8 mouse cellular contexts compared by ENCODE assay signal in the genomic region with DNA sequence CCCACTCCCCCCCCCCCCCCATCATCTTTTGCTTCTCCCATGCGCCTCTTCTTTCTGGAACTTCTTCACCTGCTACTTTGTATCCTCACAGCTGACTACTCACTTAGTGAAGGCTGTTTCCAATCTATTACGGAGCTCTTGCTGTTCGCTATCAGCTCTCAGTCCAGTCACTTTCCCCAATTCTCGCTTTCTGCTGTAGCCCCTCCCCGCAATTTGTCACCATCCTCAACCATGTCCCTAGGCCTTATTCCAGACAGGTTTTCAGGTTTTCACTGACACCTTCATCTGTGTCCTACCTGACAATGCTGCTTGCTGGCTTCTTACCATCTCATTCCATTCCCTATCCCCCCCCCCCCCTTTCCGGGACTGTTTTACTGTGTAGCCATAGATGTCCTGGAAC. TPM values are rescaled to one million over a fixed set of nuclear protein-coding genes. Genes with fewer than 3 reads are reported as not detected.
A peak's percentile ranks its signal among the peaks of the same experiment; 100 is the strongest.
DNase-seq lines count a peak whose midpoint lies in the region; ATAC-seq and TF ChIP-seq lines count a peak whose summit lies in the region.
"Had no signal": no experiment of that assay in that cellular context is flagged by ENCODE, and none has a peak within 500 bp of the region (broad histone marks: within the 10 kb centered on the region; RNA-seq: fewer than 3 reads in every experiment).

No protein-coding gene starts in this region.

- H3K4me3 ChIP-seq in liver, embryonic 11.5 days (ENCODE audit: low read depth, low read length) = peak overlapping the region; percentile 99
- peak overlapping the region; percentile 94 for H3K4me3 ChIP-seq in forebrain, embryonic 10.5 days
- H3K4me3 ChIP-seq in intestine, postnatal 0 days (ENCODE audit: low read depth, low read length) = peak overlapping the region; percentile 89
- peak overlapping the region; percentile 97 for H3K4me3 ChIP-seq in neural tube, embryonic 15.5 days (replicated peaks)

- peak overlapping the region; percentile 85 for H3K4me2 ChIP-seq in liver, embryonic 11.5 days
- peak overlapping the region; percentile 67 for H3K4me2 ChIP-seq in intestine, postnatal 0 days (replicated peaks; ENCODE audit: low read depth)
- peak overlapping the region; percentile 79 for H3K4me2 ChIP-seq in neural tube, embryonic 15.5 days

- no peak for TF ChIP-seq CTCF in intestine, postnatal 0 days (IDR thresholded peaks at IDR 0.05; ENCODE audit: low read depth)

- peak overlapping the region; percentile 98 for H3K27ac ChIP-seq in liver, embryonic 11.5 days (ENCODE audit: low read depth, low read length)
- peak overlapping the region; percentile 98 for H3K27ac ChIP-seq in forebrain, embryonic 10.5 days
- no peak overlapping the region for H3K27ac ChIP-seq in intestine, postnatal 0 days (ENCODE audit: low read depth, low read length)
- peak overlapping the region; percentile 92 for H3K27ac ChIP-seq in neural tube, embryonic 15.5 days (replicated peaks)

- H3K9ac ChIP-seq in liver, embryonic 11.5 days (ENCODE audit: low read depth, low read length) = peak overlapping the region; percentile 99
- H3K9ac ChIP-seq in intestine, postnatal 0 days (ENCODE audit: low read depth, low read length) = 0 out of 2 replicates have a peak overlapping the region, but pooled peaks have one; percentile 97
- H3K9ac ChIP-seq in neural tube, embryonic 15.5 days (replicated peaks) = peak overlapping the region; percentile 99

- H3K36me3 ChIP-seq in liver, embryonic 11.5 days (ENCODE audit: control insufficient read depth, insufficient read depth, low read length) = peaks cover 6% of the 10 kb centered on the region; the same call in 1 of the 2 replicates
- peaks cover 23% of the 10 kb centered on the region for H3K36me3 ChIP-seq in forebrain, embryonic 10.5 days (replicated peaks)
- H3K36me3 ChIP-seq in intestine, postnatal 0 days (ENCODE audit: control insufficient read depth, insufficient read depth) = peaks cover 7% of the 10 kb centered on the region; the same call in 1 of the 2 replicates
- H3K36me3 ChIP-seq in neural tube, embryonic 15.5 days = peaks cover 14% of the 10 kb centered on the region

- H3K27me3 ChIP-seq in liver, embryonic 11.5 days (replicated peaks; ENCODE audit: control insufficient read depth, insufficient read depth, low read length) = no peaks in the 10 kb centered on the region
- H3K27me3 ChIP-seq in forebrain, embryonic 10.5 days (ENCODE audit: poor library complexity, severe bottlenecking) = no peaks in the 10 kb centered on the region
- no peaks in the 10 kb centered on the region for H3K27me3 ChIP-seq in intestine, postnatal 0 days (replicated peaks; ENCODE audit: control insufficient read depth, insufficient read depth, low read length)
- H3K27me3 ChIP-seq in neural tube, embryonic 15.5 days (replicated peaks) = no peaks in the 10 kb centered on the region

- no peak for ATAC-seq in liver, embryonic 11.5 days (replicated peaks; ENCODE audit: low FRiP score)
- no peak for ATAC-seq in intestine, postnatal 0 days
- 0 out of 2 replicates have a peak, but pooled peaks have one; percentile 7 for ATAC-seq in neural tube, embryonic 15.5 days (ENCODE audit: low FRiP score)
- ATAC-seq in monocyte, adult 5-6 weeks (replicated peaks; ENCODE audit: insufficient number of reproducible peaks, low FRiP score, low TSS enrichment, poor library complexity, severe bottlenecking) = no peak

- H3K4me1 ChIP-seq in liver, embryonic 11.5 days (replicated peaks; ENCODE audit: control insufficient read depth, insufficient read depth, low read length) = peaks cover 32% of the 10 kb centered on the region
- peaks cover 29% of the 10 kb centered on the region for H3K4me1 ChIP-seq in forebrain, embryonic 10.5 days
- no peaks in the 10 kb centered on the region for H3K4me1 ChIP-seq in intestine, postnatal 0 days (replicated peaks; ENCODE audit: control insufficient read depth, insufficient read depth, low read length)
- peaks cover 45% of the 10 kb centered on the region for H3K4me1 ChIP-seq in neural tube, embryonic 15.5 days

- DNase-seq in liver, embryonic 11.5 days (ENCODE audit: low spot score) = no peak
- no peak for DNase-seq in liver
- no peak for DNase-seq in forebrain, embryonic 10.5 days (ENCODE audit: extremely low spot score, low spot score)
- no peak for DNase-seq in adrenal gland, postnatal 25 days
- DNase-seq: kidney, adult 18-20 months had no signal

- H3K9me3 ChIP-seq in liver, embryonic 11.5 days (ENCODE audit: control insufficient read depth, low read length) = no peaks in the 10 kb centered on the region
- peaks cover 3% of the 10 kb centered on the region; the same call in 1 of the 2 replicates for H3K9me3 ChIP-seq in forebrain, embryonic 10.5 days
- H3K9me3 ChIP-seq in intestine, postnatal 0 days (ENCODE audit: control insufficient read depth) = no peaks in the 10 kb centered on the region
- H3K9me3 ChIP-seq in neural tube, embryonic 15.5 days (replicated peaks) = no peaks in the 10 kb centered on the region

- 59% methylated on average over 6 of the region's 6 CpGs for WGBS in liver, embryonic 11.5 days
- WGBS in forebrain, embryonic 10.5 days = 60% methylated on average over 6 of the region's 6 CpGs
- 71% methylated on average over 6 of the region's 6 CpGs for WGBS in intestine, postnatal 0 days
- WGBS in neural tube, embryonic 15.5 days = 37% methylated on average over 6 of the region's 6 CpGs

RNA-seq across cellular contexts. Expression of a gene that starts 1.1 kb away (rescaled TPM):
- 25.0 and 31.6 TPM in 2 replicates for polyA plus RNA-seq in liver, embryonic 11.5 days (2014; fragmentation: Nextera tagmentation; extraction: Ambion mirVana)
- 24.2 and 28.8 TPM in 2 replicates for polyA plus RNA-seq in forebrain, embryonic 10.5 days (2016; fragmentation: Nextera tagmentation; extraction: Ambion mirVana)
- 17.7 and 21.3 TPM in 2 replicates for polyA plus RNA-seq in intestine, postnatal 0 days (2015; fragmentation: Nextera tagmentation; extraction: Ambion mirVana)
- polyA plus RNA-seq in neural tube, embryonic 15.5 days (2015; fragmentation: Nextera tagmentation; extraction: Ambion mirVana) = 62.8 and 67.7 TPM in 2 replicates
- total RNA-seq in adrenal gland, postnatal 25 days (2021) = 43.3 and 45.8 TPM in 2 replicates
- total RNA-seq in monocyte, adult 5-6 weeks (2017) = 16.8 to 32.5 TPM (median 19.4 TPM) in 3 replicates

RNA-seq across cellular contexts. Expression of a gene that starts 16.2 kb away (rescaled TPM):
- polyA plus RNA-seq in liver, embryonic 11.5 days (2014; fragmentation: Nextera tagmentation; extraction: Ambion mirVana) = 9.5 and 10.5 TPM in 2 replicates
- 26.4 and 27.7 TPM in 2 replicates for polyA plus RNA-seq in forebrain, embryonic 10.5 days (2016; fragmentation: Nextera tagmentation; extraction: Ambion mirVana)
- 3.2 and 3.4 TPM in 2 replicates for polyA plus RNA-seq in intestine, postnatal 0 days (2015; fragmentation: Nextera tagmentation; extraction: Ambion mirVana)
- polyA plus RNA-seq in neural tube, embryonic 15.5 days (2015; fragmentation: Nextera tagmentation; extraction: Ambion mirVana) = 77.2 and 91.0 TPM in 2 replicates
- 5.7 and 9.1 TPM in 2 replicates for total RNA-seq in adrenal gland, postnatal 25 days (2021)
- 2.1 to 3.1 TPM (median 2.7 TPM) in 3 replicates for total RNA-seq in monocyte, adult 5-6 weeks (2017)

RNA-seq across cellular contexts. Expression of a gene that starts 31.9 kb away (rescaled TPM):
- 70.5 and 78.3 TPM in 2 replicates for polyA plus RNA-seq in liver, embryonic 11.5 days (2014; fragmentation: Nextera tagmentation; extraction: Ambion mirVana)
- polyA plus RNA-seq in forebrain, embryonic 10.5 days (2016; fragmentation: Nextera tagmentation; extraction: Ambion mirVana) = 144 and 155 TPM in 2 replicates
- 71.5 and 74.0 TPM in 2 replicates for polyA plus RNA-seq in intestine, postnatal 0 days (2015; fragmentation: Nextera tagmentation; extraction: Ambion mirVana)
- polyA plus RNA-seq in neural tube, embryonic 15.5 days (2015; fragmentation: Nextera tagmentation; extraction: Ambion mirVana) = 69.4 and 72.3 TPM in 2 replicates
- 121 and 144 TPM in 2 replicates for total RNA-seq in adrenal gland, postnatal 25 days (2021)
- total RNA-seq in monocyte, adult 5-6 weeks (2017) = 145 to 153 TPM (median 153 TPM) in 3 replicates
